Mouse (Mus musculus) cerebellum, adult 8-10 months (tissue): ENCODE results near the gene Zscan4-ps2.
"Not testable (repeated sequence)": the region's sequence is repeated elsewhere in the genome, so short reads cannot be mapped to it uniquely, and the experiment has no call there.

Source experiments
- DNase-seq: peaks from one replicate; pipeline ENCODE4 v3.0.0; 2022

Gene Zscan4-ps2

GRCm38 (mm10) chr7:11514010-11514409 lies at the start of gene Zscan4-ps2:
Gene Zscan4-ps2 (plus strand): TSS chr7:11514310.
- DNase-seq = not testable (repeated sequence)
